Mouse (Mus musculus) lung, postnatal 14 days (tissue): ENCODE measurements around the gene Epb41l1.
"Not testable (repeated sequence)": the region's sequence is repeated elsewhere in the genome, so short reads cannot be mapped to it uniquely, and the experiment has no call there.

ENCODE experiments used
- DNase-seq: peaks from one replicate; pipeline ENCODE4 v3.0.0; 2021

Gene Epb41l1

DNA sequence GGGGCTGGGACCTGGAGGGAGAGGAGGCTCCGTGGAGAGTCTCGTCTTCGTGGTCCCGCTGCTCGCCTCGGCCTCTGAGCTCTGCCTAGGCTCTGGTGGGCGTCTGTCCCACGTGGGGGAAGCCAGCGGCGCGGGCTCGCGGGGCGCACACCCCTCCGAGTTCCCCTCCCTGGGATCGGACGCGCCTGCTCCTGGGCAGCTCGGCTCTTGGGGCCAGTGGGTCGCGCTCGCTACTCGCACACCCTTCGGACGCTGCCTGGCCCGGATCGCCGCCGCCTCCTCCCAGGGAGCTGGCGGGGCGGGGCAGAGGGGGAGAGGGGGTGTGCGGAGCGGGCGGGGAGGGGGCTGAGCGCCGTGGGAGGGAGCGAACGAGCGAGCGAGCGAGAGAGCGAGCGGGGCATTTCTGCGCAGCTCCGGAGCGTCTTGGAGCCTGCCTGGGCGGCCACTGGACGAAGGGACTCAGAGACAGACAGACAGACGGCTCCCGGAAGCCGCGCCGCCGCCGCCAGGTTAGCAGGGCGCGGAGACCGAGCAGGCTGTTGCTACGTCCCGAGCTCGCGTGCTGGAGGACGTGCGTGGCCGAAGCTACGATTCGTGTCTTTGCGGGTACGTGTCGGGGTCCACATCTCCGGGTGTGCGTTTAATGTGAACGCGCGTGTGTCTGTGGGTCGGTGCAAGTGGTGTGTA lies at the start of gene Epb41l1:
Gene Epb41l1 (plus strand): TSS at position 216 of the 687 bp plus-strand sequence.
- DNase-seq = peak; percentile 63

DNA sequence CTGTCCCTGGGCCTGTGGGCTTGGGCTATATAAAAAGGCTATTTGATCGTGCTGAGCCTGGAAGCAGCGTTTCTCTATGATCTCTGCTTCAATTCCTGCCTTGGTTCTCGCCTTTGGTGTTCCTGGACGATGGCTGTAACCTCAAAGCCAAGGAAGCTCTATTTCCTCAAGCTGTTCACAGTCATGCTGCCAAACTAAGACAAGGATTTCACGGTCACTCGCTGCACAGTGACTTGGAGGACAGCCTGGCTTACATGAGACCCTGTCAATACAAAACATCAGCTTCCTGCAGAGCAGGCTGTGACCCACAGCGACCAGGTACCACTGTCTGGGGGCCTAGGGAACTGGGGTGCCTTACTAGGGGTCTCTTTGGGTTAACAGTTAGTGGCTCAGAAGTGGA lies 43.8 kb upstream of the Epb41l1 start:
- no peak for DNase-seq

- DNase-seq = no peak
These were observed 40.8 kb upstream of the Epb41l1 start for GRCm38 (mm10) chr2:156379929-156380328.

DNA sequence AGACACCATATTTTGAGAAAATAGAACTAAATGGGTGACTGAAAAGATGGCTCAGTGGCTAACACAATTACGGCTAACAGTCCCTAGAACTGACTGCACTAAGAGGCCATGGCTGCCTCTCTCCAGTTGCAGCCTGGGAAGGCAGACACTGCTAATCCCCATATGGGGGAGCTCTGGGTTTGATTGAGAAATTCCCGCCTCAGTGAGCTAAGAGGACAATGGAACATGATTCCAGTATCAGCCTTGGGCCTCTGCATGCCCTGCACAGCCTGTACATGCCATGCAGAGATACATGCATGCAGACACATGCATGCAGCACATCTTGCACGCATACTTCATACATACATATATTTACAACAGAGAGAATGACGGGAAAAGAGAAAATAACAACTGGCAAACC lies 39.4 kb upstream of the Epb41l1 start:
- no peak for DNase-seq

DNA sequence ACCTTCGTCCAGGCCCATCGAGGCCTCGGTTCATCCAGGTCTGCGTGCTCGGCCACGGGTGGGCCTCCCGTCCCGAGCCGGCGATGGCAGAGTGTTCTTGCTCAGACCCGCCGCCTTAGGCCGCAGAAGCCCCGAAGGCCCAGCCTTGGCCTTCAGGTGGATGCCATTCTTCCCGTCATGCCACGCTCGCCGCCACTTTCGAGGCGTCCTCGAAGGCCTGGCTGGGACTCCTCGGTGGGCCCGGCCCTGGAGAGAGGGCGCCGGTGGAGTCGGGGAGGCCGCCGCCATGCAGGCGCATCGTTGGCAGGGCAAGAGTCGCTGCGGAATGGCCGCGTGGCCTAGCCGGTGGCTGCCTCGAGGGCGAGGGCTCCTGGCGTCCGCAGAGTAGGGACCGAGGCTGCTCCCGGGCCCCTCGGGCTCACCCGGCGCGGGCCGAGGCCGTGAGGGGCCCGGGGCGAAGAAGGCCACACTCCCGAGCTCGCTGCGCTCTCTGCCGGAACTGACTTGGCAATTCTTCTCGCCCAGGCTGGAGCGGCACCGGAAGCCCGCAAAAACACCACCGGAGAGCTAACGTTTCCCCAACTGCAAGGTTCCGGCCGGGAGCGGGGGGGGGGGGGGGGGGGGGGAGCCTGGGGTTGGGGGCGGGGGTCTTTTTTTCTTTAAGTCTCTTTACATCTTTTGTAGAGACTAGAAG lies 28.1 kb upstream of the Epb41l1 start:
- peak; percentile 78 for DNase-seq

- no peak for DNase-seq
These were observed 27.4 kb upstream of the Epb41l1 start for GRCm38 (mm10) chr2:156393155-156393828.

DNA sequence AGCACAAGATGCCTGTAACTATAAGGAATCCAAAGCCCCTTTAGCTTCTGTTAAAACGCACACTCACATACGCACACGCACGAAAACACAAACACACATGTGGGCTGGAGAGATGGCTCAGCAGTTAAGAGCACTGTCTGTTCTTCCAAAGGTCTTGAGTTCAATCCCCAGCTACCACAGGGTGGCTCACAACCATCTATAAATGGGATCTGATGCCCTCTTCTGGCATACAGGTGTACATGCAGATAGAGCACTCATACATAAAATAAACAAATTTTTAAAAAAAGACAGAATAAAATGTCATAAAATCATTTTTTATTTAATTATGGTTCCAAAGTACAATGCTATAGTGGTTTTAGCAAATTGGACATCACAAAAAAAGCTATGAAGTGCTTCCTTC lies 26.4 kb upstream of the Epb41l1 start:
- no peak for DNase-seq

GRCm38 (mm10) chr2:156396096-156396495 lies 24.6 kb upstream of the Epb41l1 start:
- no peak for DNase-seq

DNA sequence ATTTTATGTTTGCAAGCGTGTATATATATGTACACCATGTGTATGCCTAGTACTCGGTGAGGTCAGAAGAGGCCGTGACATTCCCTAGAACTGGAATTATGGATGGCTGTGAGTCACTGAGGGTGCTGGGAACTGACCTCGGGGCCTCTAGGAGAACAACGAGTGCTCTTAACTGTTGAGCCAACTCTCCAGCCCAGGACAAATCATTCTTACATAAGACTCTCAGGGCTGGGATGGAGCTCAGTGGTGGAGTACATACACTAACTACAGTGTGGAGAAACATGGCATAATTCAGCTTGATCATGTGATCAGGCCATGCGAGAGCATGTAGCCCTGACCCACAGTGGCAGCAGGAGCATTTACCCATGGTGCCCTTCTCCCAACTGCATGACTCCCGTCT lies 22.7 kb upstream of the Epb41l1 start:
- DNase-seq = no peak

GRCm38 (mm10) chr2:156399485-156399884 lies 21.2 kb upstream of the Epb41l1 start:
- DNase-seq = no peak

DNA sequence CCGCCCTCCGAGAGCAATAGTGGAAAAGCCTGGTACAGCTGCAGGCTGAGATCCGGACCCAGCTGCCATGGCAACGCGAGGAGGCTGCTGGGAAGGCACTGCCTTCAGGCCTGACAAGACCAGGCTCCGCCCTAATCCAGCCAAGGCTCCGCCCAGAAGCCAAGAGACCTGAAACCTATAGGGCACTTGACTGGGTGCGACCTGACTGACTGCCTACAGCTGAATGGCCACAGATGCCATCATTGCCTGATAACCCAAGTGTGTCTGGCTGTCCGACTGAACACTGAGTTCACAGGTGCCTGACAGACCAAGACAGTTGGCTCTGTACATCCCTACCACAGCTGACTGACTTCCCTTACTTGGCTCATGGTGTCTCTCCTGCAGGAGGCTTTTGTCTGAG lies 19.4 kb upstream of the Epb41l1 start:
- peak; percentile 25 for DNase-seq

GRCm38 (mm10) chr2:156402036-156402435 lies 18.7 kb upstream of the Epb41l1 start:
- no peak for DNase-seq

- DNase-seq = no peak
These were observed 13.7 kb upstream of the Epb41l1 start for GRCm38 (mm10) chr2:156406987-156407386.

GRCm38 (mm10) chr2:156408168-156408567 lies 12.5 kb upstream of the Epb41l1 start:
- DNase-seq = no peak

DNA sequence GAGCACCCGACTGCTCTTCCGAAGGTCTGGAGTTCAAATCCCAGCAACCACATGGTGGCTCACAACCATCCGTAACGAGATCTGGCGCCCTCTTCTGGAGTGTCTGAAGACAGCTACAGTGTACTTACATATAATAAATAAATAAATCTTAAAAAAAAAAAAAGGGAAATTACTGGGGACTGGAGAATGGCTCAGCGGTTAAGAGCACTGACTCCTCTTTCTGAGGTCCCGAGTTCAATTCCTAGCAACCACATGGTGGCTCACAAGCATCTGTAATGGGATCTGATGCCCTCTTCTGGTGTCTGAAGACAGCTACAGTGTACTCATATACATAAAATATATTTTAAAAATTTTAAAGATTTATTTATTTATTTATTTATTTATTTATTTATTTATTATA lies 9.4 kb upstream of the Epb41l1 start:
- not testable (repeated sequence) for DNase-seq

DNA sequence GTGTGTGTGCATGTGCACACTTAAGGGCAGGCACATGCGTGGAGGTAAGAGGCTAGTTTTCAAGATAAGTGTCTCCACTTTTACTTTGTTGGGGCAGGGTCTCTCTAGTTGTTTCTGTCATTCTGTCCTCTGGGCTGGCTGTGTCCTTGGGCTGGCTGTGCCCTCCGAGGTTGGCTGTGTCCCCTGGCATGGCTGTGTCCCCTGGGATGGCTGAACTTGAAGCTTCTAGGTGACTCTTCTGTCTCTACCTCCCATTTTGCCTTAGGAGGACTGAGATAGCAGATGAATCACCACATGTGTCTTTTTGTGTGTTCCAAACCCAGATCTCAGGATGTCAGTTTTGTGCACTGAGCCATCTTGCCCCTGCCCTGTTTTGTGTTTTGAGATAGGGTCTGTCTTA lies 5.7 kb upstream of the Epb41l1 start:
- DNase-seq = no peak

GRCm38 (mm10) chr2:156415674-156416073 lies 5.0 kb upstream of the Epb41l1 start:
- no peak for DNase-seq

- DNase-seq = no peak
These were observed 3.5 kb upstream of the Epb41l1 start for GRCm38 (mm10) chr2:156417194-156417593.

DNA sequence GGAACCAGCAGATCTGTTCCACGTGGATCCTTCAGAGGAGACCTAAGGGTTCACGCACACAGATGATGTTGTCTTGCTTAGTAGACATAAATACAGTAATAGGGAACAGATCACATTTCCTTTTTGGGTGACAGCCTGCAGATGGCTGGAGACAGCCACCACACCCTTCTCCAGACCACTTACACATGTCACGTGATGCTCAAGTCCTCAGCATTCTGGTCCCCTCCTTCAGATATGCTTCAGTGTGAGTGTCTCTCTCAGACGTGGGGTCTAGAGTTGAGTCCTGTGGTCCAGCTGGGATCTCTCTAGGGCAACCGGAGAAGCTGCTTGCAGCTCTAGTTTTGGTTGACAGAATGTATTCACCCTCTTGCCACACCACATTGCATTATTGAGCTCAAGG lies 2.2 kb upstream of the Epb41l1 start:
- no peak for DNase-seq

GRCm38 (mm10) chr2:156420327-156420693 lies 399 bp upstream of the Epb41l1 start:
- DNase-seq = no peak

GRCm38 (mm10) chr2:156421381-156422110 lies 837 bp downstream of the Epb41l1 start:
- peak; percentile 30 for DNase-seq

DNA sequence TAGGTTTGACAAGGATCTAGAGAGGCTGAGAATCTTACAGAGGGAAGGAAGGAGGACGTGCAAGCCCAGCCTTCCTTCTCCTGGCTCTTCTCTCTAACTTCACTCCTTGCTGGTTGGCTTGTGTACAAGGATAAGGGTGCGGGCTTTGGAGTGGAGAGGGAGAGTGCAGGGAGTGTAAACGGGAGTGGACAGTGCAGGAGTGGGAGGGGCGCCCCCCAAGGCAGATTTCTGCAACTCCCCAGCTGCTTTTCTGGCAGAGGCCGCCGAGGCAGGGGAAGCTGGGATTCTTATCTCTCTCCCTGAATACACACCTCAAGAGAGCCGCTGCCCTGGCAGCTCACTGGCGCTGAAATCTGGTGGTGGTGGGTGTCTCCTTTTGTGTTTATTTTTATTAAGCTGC lies 1.9 kb downstream of the Epb41l1 start:
- DNase-seq = peak; percentile 11

DNA sequence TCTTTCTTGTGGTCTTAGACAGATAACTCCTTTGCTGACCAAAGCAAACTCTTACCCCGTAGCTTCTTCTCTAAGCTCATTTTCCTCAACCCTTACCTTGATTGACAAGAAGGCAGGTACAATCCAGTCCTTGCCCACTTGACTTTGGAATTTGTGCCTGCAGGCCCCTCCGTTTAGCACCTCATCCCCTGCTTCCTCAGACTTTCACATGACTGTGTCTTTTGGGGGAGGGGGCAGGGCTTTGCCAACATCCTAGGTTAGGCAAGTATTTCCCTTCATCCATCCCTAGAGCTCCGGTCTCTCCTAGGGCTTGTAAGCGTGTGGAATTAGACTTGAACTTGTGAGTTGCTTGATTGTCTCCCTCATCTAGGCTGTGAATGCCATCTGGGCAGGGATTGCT lies 3.0 kb downstream of the Epb41l1 start:
- no peak for DNase-seq
